Mouse (Mus musculus) CH12.LX (cell line): ENCODE results near the gene Ghr. TPM values are rescaled to one million over a fixed set of nuclear protein-coding genes. Genes with fewer than 3 reads are reported as not detected.

Source experiments
- DNase-seq: peaks from one replicate; pipeline ENCODE4 v3.0.0-alpha.2; 2013; ENCODE audit errors: extremely low read depth
- H3K27ac ChIP-seq: 2 replicates; pipeline ENCODE4 v1.5.1; 2012; ENCODE audit warnings: low read depth, mild to moderate bottlenecking, control low read depth, moderate library complexity; ENCODE audit not compliant: insufficient read depth
- H3K27me3 ChIP-seq: replicated peaks from 2 replicates; pipeline ENCODE3; 2012; ENCODE audit warnings: inconsistent platforms
- H3K36me3 ChIP-seq, 2 experiments: replicated peaks in 1 of 2; 2 replicates each; pipeline versions ENCODE3 to v1.6.1; 2012; ENCODE audit warnings: inconsistent platforms in 1 of 2, low read length in 1 of 2, mild to moderate bottlenecking in 1 of 2, mixed read lengths in 1 of 2, moderate library complexity in 1 of 2; ENCODE audit not compliant: control insufficient read depth in 1 of 2, insufficient read depth in 1 of 2
- H3K4me1 ChIP-seq, 2 experiments: 2 replicates each; pipeline ENCODE4 v1.6.1; 2012; ENCODE audit warnings: inconsistent platforms in 1 of 2, moderate library complexity in 1 of 2; ENCODE audit not compliant: insufficient read depth in 2 of 2, control insufficient read depth in 1 of 2
- H3K4me2 ChIP-seq: 2 replicates; pipeline ENCODE4 v1.6.1; 2012; ENCODE audit warnings: low read depth, mild to moderate bottlenecking, control low read depth; ENCODE audit not compliant: poor library complexity, insufficient read depth, severe bottlenecking
- H3K4me3 ChIP-seq, 3 experiments: fragments of 150-350 bp in 1 of 3; sonication (generic) in 1 of 3; replicated peaks in 1 of 3; 2 replicates each; pipeline versions ENCODE3 to v1.5.1; 2011 to 2012; ENCODE audit warnings: low read depth in 2 of 3, low read length in 2 of 3, mild to moderate bottlenecking in 2 of 3, moderate library complexity in 2 of 3, control low read depth in 1 of 3, improper control_type of control experiment in 1 of 3, inconsistent platforms in 1 of 3, mixed read lengths in 1 of 3; ENCODE audit not compliant: poor library complexity in 1 of 3
- H3K79me2 ChIP-seq: replicated peaks from 2 replicates; pipeline ENCODE4 v1.6.1; 2012; ENCODE audit warnings: mild to moderate bottlenecking, moderate library complexity; ENCODE audit not compliant: control insufficient read depth, poor library complexity, insufficient read depth, severe bottlenecking; ENCODE audit errors: extremely low read depth
- H3K9ac ChIP-seq: 2 replicates; pipeline ENCODE4 v1.6.1; 2012; ENCODE audit warnings: low read depth, mild to moderate bottlenecking, control low read depth, moderate library complexity; ENCODE audit not compliant: insufficient read depth
- H3K9me3 ChIP-seq: replicated peaks from 2 replicates; pipeline ENCODE3; 2012; ENCODE audit warnings: low read length, inconsistent platforms, mixed read lengths
- E2F4 ChIP-seq: IDR thresholded peaks from 2 replicates; pipeline ENCODE4 v1.6.1; 2011; ENCODE audit warnings: low read depth, low read length, improper control_type of control experiment; ENCODE audit not compliant: insufficient replicate concordance
- IRF4 ChIP-seq: IDR thresholded peaks from 2 replicates; pipeline ENCODE4 v1.6.1; 2014; ENCODE audit warnings: low read depth, mild to moderate bottlenecking, inconsistent platforms, low read length, improper control_type of control experiment
- JUND ChIP-seq: conservative IDR thresholded peaks from 2 replicates; pipeline ENCODE4 v1.6.1; 2011; ENCODE audit warnings: low read depth, low read length, improper control_type of control experiment
- MAX ChIP-seq: IDR thresholded peaks from 2 replicates; pipeline ENCODE4 v1.6.1; 2011; ENCODE audit warnings: low read length, improper control_type of control experiment
- MYC ChIP-seq: IDR thresholded peaks from 2 replicates; pipeline ENCODE4 v1.6.1; 2011; ENCODE audit warnings: low read depth, mild to moderate bottlenecking, improper control_type of control experiment, low read length
- NELFE ChIP-seq: IDR thresholded peaks from 2 replicates; pipeline ENCODE4 v1.6.1; 2011; ENCODE audit warnings: low read depth, low read length, improper control_type of control experiment
- NRF1 ChIP-seq: IDR thresholded peaks from 2 replicates; pipeline ENCODE4 v1.6.1; 2014; ENCODE audit warnings: low read depth, mild to moderate bottlenecking, inconsistent platforms, low read length, improper control_type of control experiment, moderate library complexity
- POLR2A ChIP-seq: IDR thresholded peaks from 2 replicates; pipeline ENCODE4 v1.6.1; 2011; ENCODE audit warnings: low read depth, mild to moderate bottlenecking, improper control_type of control experiment, low read length
- RAD21 ChIP-seq: IDR thresholded peaks from 2 replicates; pipeline ENCODE4 v1.6.1; 2011; ENCODE audit warnings: low read depth, mild to moderate bottlenecking, low read length, improper control_type of control experiment, moderate library complexity
- UBTF ChIP-seq: IDR thresholded peaks from 2 replicates; pipeline ENCODE4 v1.6.1; 2012; ENCODE audit warnings: low read depth, mild to moderate bottlenecking, inconsistent platforms, low read length, improper control_type of control experiment, moderate library complexity
- ZKSCAN1 ChIP-seq: IDR thresholded peaks from 2 replicates; pipeline ENCODE4 v1.6.1; 2012; ENCODE audit warnings: low read depth, inconsistent platforms, low read length, improper control_type of control experiment, borderline replicate concordance
- ZNF384 ChIP-seq: IDR thresholded peaks from 2 replicates; pipeline ENCODE4 v1.6.1; 2012; ENCODE audit warnings: low read depth, low read length, improper control_type of control experiment, inconsistent platforms
- dilution Hi-C: fragments of 300-500 bp; cut with MboI; formaldehyde crosslinking; loops from 2 replicates; pipeline ENCODE4 v1.14.3; 2020; ENCODE audit warnings: low sequenced_read_pairs; ENCODE audit not compliant: extremely low pct_unique_long_range_greater_than_20kb, extremely low pct_ligation_motif_present
- in situ Hi-C: fragments of 300-500 bp; cut with MboI; formaldehyde crosslinking; loops from 3 replicates; pipeline ENCODE4 v1.14.3; 2019; ENCODE audit warnings: low sequenced_read_pairs, low pct_ligation_motif_present, low pct_unique_long_range_greater_than_20kb, mixed read lengths
- polyA plus RNA-seq: library from polyadenylated mRNA; unstranded; fragments of >175 nt; gene quantifications from 2 replicates; pipeline ENCODE4 v1.2.1, GENCODE M21; 2012; ENCODE audit warnings: low read depth; ENCODE audit not compliant: insufficient read length
- total RNA-seq, 2 experiments: library from RNA; depleted of rRNA; stranded (reverse); fragments of 300-350 nt in 1 of 2; fragments of >200 nt in 1 of 2; gene quantifications; 2 replicates each; pipeline ENCODE4 v1.2.3; 2012 to 2014

Gene Ghr
- total and polyA plus RNA-seq, 3 experiments: 0.42 to 1.7 (median 0.89) TPM

DNA sequence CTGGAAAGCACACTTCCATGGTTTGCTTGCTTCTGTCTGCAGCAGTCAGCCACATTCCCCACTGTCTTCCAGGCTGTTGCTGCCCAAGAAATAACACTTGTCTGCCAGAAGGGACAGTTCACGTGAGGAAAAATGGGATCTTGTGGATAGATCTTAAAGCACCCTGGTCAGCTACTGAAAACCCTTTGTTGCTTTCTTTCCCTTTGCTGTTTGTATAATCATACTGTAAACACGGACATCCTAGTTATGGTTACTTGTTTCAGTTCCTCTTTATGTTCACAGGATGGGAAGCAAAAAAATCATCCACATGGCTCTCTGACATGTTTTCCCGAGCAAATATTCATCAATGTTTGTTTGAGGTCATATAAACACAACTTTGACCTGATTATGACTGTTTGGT, 243.4 kb downstream of the Ghr start:
- dilution Hi-C loops: no loop called here
- Histone ChIP-seq H3K4me3 (no peak overlapping the region), H3K9ac (no peak overlapping the region)
- TF ChIP-seq JUND: no peak
- no peak for TF ChIP-seq NELFE
- TF ChIP-seq MAX: no peak
- TF ChIP-seq NRF1: no peak
- no peak for TF ChIP-seq ZNF384
- TF ChIP-seq, all 38 proteins: peak for 0
- no peak overlapping the region for H3K4me2 ChIP-seq
- no peaks in the 10 kb centered on the region for H3K79me2 ChIP-seq
- no peaks in the 10 kb centered on the region for H3K36me3 ChIP-seq
- H3K9me3 ChIP-seq: no peaks in the 10 kb centered on the region
- peaks cover 0 to 21% of the 10 kb centered on the region in 2 experiments; a peak in 2 of 4 replicates for H3K4me1 ChIP-seq
- no peak for DNase-seq
- no peaks in the 10 kb centered on the region for H3K27me3 ChIP-seq
- in situ Hi-C loops: no loop called here
- no peak overlapping the region; the same call in 1 of the 2 replicates for H3K27ac ChIP-seq

DNA sequence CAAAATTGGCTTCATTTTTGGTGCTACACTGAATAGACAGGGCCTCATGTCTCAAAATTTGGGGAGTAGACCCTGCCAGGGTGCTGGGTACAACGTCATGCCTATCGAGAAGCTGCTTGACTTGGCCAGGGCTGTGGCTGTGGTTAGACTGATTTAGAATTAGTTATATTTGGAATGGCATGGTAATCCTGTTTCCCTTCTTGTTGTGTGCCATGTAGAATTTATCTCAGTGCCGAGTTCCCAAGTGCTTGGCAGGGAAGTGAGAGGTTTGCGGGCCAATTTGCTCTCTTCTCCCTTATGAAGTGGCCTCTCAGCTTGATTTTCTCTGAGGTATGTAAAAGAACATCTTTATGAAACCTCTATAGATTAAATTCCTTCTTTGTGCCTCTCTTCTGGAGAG, 250.8 kb downstream of the Ghr start:
- dilution Hi-C loops: no loop called here

DNA sequence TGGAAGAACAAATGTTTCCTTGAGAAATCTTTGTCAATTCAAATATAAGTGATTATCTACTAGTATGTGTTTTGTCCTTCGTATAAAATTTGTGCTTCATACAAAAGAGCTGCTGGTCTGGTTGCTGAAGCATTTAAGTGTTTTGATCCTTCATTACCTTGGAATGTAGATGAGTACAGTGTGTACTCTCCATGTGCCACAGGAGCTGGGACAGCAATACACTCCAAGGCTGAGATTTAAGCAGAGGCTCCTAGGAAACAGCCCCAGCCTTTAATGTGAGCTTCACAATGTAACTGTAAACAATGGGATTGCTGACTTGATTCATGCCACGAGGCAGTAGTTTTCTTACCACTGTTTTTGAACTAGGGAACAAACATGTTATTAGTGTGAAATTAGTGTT, 251.5 kb downstream of the Ghr start:
- Histone ChIP-seq H3K4me1 (no peaks in the 10 kb centered on the region), H3K4me3 (no peak overlapping the region), H3K79me2 (no peaks in the 10 kb centered on the region), H3K9me3 (no peaks in the 10 kb centered on the region), H3K27ac (no peak overlapping the region), H3K4me2 (no peak overlapping the region), H3K27me3 (no peaks in the 10 kb centered on the region), H3K9ac (no peak overlapping the region), H3K36me3 (no peaks in the 10 kb centered on the region)
- TF ChIP-seq MYC: no peak
- TF ChIP-seq IRF4: no peak
- no peak for TF ChIP-seq RAD21
- TF ChIP-seq NRF1: no peak
- TF ChIP-seq POLR2A: no peak
- no peak for TF ChIP-seq E2F4
- TF ChIP-seq ZKSCAN1: no peak
- TF ChIP-seq ZNF384: no peak
- TF ChIP-seq MAX: no peak
- no peak for TF ChIP-seq UBTF
- dilution Hi-C loops (no loop called here), in situ Hi-C loops (no loop called here)
- DNase-seq: no peak

More for the DNA sequence above, 250.8 kb downstream of the Ghr start:
- H3K79me2 ChIP-seq: no peaks in the 10 kb centered on the region
- H3K4me2 ChIP-seq: no peak overlapping the region
- H3K27ac ChIP-seq: no peak overlapping the region
- DNase-seq: no peak
- H3K27me3 ChIP-seq: no peaks in the 10 kb centered on the region
- no peak overlapping the region for H3K4me3 ChIP-seq
- in situ Hi-C loops: no loop called here
- TF ChIP-seq NELFE: no peak
- no peaks in the 10 kb centered on the region for H3K36me3 ChIP-seq
- no peaks in the 10 kb centered on the region for H3K9me3 ChIP-seq
- H3K4me1 ChIP-seq: no peaks in the 10 kb centered on the region
- no peak overlapping the region for H3K9ac ChIP-seq
